Mouse (Mus musculus): ENCODE measurements around the gene Usp22. TPM values are rescaled to one million over a fixed set of nuclear protein-coding genes. Genes with fewer than 3 reads are reported as not detected.
"Not testable (repeated sequence)": the region's sequence is repeated elsewhere in the genome, so short reads cannot be mapped to it uniquely, and the experiment has no call there.

Gene Usp22
- total RNA-seq, 2 experiments from 2014 or later, result 211 to 228 TPM

DNA sequence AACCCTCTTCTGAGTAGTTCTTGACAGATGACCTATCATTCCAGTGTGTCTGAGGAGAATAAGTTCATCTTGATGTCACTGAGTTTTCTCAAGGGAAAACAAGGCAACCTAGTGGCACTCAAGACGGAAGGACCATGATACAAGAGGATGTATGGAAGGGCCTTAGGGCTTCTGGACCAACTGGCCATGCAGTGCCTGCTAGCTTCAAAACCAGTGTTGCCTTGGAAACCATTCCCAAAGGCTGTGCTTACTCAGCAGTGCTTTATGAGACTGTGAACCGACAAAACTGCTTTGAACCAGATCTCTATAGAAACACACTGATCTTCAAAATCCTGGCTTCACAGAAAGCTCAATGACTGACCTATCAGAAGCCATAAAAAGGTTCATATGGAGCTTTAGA, 15.9 kb upstream of the Usp22 start:
- no peak for DNase-seq

DNA sequence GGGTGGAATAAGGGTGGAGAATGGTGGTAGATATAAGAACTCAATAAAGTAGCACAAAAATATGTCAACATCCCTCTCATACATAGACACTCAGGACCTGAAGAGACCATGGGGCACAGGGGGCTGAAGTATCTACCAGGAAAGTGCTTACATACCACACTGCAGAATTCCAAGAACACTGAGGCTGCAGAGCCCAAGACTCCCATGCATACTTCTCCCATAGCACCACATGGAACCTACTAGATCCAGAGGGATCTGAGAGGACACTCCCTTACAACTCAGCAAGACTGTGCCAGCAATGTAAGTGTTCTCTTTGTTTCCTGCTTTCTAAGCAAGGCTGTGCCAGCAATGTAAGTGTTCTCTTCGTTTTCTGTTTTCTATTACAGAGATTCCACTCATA, 9.0 kb upstream of the Usp22 start:
- DNase-seq, result no peak

GRCm38 (mm10) chr11:61181624-61182023, 6.8 kb upstream of the Usp22 start:
- no peak for DNase-seq

GRCm38 (mm10) chr11:61180361-61180760, 5.5 kb upstream of the Usp22 start:
- peak in 1 of 2 experiments; percentile 11 for DNase-seq

GRCm38 (mm10) chr11:61176321-61176720, 1.5 kb upstream of the Usp22 start:
- DNase-seq, result no peak

- no peak for DNase-seq
Measured at GRCm38 (mm10) chr11:61175778-61176177, 923 bp upstream of the Usp22 start.

GRCm38 (mm10) chr11:61174291-61174820, 499 bp downstream of the Usp22 start:
- DNase-seq, result peak in 1 of 2 experiments; percentile 21

- DNase-seq, result not testable (repeated sequence)
Measured at GRCm38 (mm10) chr11:61173477-61173876, 1.4 kb downstream of the Usp22 start.

DNA sequence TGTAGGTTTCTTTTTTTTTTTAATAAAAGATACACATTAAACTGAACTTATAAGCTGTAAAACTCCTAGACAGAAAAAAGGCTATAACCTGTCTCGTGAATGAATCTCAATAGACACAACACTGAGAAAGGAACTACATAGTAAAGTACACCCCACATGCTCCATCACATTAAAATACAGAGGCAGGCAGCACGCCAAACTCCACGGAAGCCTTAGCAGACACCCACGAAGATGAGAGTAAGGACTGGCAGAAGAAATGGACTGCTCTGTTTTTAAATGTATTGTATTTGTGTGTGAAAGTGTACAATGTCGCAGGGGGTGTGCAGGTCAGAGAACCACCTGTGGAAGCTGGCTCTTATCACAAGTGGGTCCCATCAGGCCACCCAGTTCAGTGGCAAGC, 4.7 kb downstream of the Usp22 start:
- DNase-seq, result no peak

GRCm38 (mm10) chr11:61164881-61165280, 10.0 kb downstream of the Usp22 start:
- no peak for DNase-seq

- no peak for DNase-seq
Measured at GRCm38 (mm10) chr11:61164366-61164765, 10.5 kb downstream of the Usp22 start.

DNA sequence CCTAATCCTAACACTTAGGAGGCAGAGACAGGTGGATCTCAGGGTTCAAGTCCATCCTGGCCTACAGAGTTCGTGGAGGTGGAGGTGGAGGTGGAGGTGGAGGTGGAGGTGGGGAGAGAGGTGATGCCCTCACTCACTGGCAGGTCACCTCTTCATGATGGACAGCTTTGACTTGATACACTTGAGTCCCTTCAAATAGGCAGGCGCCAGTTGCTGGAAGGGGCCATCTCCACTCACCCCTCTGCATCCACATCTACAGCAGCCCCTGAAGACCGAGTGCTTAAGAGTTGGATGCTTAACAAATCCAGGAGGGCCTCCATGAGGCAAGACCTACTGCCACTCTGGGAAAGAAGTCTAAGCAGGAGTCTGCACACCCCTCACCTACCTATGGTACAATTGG, 11.5 kb downstream of the Usp22 start:
- no peak for DNase-seq

GRCm38 (mm10) chr11:61162776-61163175, 12.1 kb downstream of the Usp22 start:
- no peak for DNase-seq

GRCm38 (mm10) chr11:61161121-61161520, 13.7 kb downstream of the Usp22 start:
- no peak for DNase-seq

- no peak for DNase-seq
Measured at GRCm38 (mm10) chr11:61159796-61160732, 14.8 kb downstream of the Usp22 start.

GRCm38 (mm10) chr11:61158141-61158540, 16.7 kb downstream of the Usp22 start:
- DNase-seq, result no peak

DNA sequence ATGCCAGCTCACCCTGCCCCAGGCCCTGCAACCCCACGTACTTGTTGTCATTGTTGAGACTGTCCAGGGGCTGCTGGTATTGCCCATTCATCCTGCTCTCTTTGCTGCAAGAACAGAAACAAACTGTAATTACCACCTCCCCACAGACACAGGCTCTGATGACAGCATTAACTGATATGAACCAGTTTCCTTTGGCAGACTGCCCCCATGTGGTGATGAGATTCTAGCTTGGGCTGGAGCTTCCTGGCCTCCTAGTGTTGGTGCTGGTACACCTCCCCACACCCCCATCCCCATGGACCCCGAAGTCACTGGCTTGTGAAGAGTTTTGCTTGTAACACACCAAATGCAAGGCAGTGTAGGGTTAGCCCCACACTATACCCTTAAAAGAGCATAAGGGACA, 19.1 kb downstream of the Usp22 start:
- peak in 1 of 2 experiments; percentile 47 for DNase-seq

GRCm38 (mm10) chr11:61150233-61151001, 24.4 kb downstream of the Usp22 start:
- DNase-seq, result no peak

DNA sequence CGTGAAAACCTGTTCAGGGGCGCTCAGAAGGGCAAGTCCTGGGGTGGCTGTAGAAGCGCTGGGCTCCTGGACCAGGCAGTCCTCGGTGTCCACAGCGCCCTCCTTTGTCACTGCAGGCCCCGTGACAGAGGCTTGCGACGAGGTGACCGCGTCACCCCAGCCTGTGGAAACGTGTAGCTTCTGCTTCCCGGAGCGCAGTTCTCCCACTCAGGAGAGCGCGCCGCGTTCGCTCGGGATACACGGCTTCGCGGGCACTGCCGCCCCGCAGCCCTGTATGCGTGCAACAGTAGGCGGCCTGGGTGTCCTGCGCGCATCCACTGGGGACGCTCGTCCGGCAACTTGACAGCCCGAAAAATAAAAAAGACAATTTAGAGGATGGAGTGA, 27.6 kb downstream of the Usp22 start:
- peak in 1 of 2 experiments; percentile 31 for DNase-seq

DNA sequence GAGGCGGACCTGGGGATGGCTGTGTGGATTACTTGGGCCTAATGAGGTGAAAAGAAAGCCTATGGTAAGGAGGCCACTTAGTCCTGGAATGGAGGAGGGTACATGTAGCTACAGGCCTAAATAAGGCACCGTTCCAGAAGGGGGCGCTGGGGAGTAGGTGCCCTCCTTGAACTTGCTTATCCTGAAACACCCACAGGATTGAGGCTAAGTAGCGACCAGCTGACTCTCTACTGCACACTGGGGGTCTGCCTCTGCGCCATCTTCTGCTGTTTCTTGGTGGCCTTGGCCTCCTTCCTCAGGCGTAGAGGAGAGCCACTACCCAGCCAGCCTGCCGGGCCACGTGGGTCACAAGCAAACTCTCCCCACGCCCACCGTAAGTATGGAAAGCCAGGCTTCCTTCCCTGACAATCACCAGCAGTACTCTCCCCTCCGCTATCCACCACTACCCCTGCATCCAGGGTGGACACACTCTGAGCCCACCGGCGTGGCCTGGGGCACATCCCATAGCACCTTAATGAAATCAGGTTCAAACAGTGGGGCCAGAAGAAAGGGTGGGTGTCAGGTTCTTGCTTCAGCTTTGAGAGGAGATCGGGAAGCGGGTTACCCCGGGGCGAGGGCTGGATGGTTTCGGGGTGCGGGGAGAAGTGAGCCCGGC, 28.1 kb downstream of the Usp22 start:
- no peak for DNase-seq

- DNase-seq, result no peak
Measured at GRCm38 (mm10) chr11:61145551-61145950, 29.3 kb downstream of the Usp22 start.

All from layer of hippocampus, postnatal 36 days (tissue).